Mouse (Mus musculus) neutrophil, adult 83 days (primary cell): Measurements from ENCODE around the gene Fancg. TPM values are rescaled to one million over a fixed set of nuclear protein-coding genes. Genes with fewer than 3 reads are reported as not detected.

Experiments used
- total RNA-seq, 2 experiments: library from RNA; stranded (reverse); gene quantifications; one replicate each; pipeline ENCODE4 v1.2.4; 2023

The Fancg gene
- 10 to 100 TPM; 18.4 to 28.1 TPM for total RNA-seq

DNA sequence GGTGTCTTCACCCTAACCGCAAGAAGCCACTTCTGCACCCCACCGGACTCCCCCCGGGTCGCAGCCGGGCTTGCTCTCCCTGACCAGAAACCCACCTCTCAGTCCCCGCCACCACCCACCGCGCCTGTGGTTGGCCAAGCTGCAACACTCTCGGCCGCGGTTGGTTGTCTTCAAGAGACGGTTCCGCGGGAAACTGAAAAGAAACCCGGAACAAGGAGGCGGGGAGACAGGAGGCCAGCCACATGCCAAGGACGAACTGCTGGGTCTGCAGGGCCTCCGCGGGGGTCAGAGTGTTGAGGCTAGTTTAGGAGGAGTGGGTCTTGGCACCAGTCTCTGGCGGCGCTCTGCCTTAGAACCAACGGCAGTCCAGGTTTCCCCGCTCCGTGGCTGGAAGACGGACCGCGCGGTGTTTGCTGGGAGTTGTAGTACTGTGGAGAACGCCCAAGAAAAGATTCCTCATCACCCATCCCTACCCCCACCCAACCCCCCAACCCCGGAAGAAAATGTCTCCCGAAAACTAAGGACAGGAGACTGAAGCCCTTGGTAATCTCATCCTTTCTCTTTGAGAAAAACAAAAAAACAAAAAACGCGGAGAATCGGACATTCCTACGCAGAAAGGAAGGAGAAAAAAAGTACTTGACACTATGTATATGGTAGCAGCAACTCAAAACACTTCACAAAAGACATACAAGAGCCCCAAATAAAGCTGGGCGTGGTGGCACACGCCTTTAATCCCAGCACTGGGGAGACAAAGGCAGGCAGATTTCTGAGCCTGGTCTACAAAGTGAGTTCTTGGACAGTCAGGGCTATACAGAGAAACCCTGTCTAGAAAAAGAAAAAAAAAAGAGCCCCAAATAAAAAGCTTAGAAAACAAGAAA is at the start of gene Fancg:
Fancg (minus strand) TSS at position 346 of the 878 bp plus-strand sequence.

DNA sequence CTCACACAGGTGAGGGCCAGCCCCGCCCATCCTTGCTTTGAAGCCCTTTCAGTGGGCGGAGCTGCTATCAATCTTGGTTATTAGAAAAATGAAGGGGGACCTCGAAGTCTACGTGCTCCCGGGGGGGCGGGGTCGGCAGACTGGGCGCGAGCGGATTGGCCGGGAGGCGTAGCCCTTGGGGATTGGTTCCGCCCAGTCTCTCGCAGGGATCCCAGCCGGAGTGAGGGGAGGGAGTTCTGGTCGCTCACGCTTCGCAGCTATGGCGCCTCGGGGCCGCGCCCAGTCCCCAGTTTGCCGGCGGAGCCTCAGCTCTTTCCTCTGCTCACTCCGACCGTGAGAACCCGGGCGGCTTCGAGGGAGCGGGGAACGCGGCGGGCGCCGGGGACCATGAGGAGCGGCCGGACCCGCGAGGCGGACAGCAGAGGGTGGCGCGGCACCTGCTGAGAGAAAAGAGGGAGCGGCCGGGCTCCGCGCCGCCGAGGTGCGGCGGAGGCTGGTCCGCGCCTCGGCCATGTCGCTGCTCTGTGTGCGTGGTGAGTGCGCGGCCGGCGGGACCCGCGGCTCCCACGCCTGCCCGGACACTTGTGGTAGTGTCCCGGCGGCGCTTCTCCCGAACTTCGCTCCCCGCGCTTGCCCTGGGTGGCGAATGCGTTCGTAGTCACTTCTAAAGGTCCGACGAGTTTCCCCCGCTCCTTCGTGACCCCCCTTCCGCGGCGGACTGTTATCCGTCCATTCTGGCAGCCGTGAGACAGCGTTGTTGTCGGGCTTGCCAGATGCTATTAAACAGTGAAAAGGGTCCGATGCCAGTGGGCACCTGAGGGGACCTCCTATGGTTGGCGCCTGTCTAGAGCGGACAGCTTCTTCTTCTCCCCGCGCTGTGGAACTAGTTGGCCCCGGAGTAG is 48.7 kb upstream of the Fancg start, which contains the start of gene Unc13b:
Unc13b (plus strand) TSS at position 201 of the 902 bp plus-strand sequence.

DNA sequence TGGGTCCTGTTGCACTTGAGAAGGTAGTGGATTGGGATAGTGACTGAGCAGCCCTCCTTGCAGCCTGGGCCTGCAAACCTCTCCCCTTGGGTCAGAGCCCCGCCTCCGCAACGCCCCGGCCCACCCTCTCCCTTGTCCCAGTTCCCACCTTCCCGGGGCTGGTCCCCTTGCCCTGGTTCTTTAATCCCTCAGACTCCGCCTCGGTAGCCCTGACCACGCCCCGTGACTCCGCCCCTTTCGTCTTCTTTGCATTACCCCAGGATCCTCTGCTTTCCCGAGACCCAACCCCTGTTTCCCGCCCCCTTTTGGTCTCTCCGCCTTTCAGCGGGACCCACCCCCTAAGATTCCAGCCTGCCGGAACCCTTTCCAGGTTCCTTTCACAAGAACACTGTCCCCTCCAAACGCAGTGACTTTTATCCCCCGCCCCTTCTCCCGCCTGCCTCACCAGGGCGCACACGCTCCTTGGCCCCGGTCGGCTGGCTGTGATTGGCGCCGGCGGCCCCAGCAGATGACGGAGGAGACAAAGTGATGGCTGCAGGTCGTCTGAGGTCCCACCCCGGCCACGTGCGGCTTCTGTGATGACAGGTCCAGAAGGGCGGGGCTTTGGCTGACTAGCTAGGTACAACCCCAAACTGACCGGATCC is 35.5 kb upstream of the Fancg start, which contains the start of gene Fam214b:
Fam214b (minus strand) TSS at position 562 of the 644 bp plus-strand sequence.

DNA sequence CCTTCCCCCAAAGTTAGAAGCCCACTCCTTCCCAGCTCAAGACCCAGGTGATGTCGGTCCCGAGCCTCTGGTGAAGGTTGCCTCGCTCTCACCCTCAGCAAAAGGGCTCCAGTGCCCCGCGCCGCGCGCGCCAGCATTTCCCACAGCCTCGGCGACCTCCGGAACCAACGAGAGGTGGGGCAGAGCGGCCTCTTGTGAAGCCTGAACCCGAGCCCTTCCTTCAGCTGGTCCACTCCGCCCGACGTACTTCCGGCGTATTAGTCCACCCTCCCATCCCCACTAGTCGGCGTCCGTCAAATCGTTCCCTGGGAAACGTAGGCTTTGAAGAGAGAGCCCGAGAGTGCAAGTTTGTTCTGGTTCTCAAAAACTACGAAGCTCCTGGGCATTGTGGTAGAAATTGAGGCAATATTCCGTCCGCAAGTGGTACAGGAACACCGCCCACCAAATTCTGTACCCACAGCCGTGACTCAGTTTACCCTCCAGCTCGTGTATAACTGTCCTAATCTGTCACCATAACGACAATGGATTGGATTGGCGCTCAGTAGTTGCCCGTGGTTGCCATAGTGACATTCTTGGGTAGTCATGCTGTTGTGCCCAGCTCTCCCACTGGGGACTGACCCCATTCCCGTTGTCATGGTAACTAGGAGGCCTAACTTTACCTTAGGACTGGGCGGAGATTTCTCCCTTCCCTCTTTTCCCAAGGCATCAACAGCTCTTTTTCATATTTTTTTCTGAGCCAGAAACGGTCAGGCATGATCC is 21.1 kb upstream of the Fancg start, which contains the start of gene Stoml2:
Stoml2 (minus strand) TSS at position 474 of the 759 bp plus-strand sequence.

DNA sequence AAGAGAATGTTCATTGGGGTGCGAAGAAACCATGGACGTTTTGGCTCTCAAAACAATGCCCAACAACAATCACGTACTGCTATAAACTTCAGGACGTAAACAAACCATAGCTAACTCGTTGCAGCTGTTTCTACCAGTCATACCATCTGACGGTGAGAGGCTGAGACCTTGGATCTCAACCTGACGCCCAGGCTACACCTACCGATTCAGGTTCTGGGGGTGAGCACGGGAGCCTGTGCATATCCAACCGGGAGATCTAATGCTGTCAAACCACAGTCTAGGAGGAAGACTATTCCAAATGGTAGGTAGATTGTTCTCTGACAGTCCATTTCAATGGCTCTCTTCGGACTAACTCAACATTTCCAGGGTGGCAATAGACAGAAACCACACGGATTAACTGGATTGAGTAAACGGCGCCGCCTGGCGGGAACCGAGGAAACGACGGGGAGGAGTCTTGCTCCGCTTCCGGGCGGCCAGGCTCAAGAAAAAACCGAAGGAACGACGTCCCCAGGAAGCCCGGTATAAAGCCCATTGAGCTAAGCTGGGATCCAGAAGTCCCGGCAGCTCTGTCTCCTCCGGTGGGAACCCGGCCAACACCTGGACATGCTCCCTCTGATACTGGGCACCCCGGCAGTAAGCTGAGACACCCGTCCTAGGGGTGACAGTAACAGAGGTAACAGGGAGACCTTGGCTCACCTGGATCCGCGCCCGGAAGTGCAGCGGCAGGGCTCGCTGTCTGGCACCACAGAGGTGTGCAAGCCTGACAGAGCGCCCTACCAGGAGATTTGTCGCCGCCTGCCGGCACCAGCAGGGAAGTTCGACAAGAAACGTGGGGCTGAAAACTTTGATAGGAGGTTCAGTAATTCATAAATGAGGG is 15.0 kb upstream of the Fancg start, which contains the start of gene Pigo:
Pigo (minus strand) TSS at position 736 of the 877 bp plus-strand sequence.

DNA sequence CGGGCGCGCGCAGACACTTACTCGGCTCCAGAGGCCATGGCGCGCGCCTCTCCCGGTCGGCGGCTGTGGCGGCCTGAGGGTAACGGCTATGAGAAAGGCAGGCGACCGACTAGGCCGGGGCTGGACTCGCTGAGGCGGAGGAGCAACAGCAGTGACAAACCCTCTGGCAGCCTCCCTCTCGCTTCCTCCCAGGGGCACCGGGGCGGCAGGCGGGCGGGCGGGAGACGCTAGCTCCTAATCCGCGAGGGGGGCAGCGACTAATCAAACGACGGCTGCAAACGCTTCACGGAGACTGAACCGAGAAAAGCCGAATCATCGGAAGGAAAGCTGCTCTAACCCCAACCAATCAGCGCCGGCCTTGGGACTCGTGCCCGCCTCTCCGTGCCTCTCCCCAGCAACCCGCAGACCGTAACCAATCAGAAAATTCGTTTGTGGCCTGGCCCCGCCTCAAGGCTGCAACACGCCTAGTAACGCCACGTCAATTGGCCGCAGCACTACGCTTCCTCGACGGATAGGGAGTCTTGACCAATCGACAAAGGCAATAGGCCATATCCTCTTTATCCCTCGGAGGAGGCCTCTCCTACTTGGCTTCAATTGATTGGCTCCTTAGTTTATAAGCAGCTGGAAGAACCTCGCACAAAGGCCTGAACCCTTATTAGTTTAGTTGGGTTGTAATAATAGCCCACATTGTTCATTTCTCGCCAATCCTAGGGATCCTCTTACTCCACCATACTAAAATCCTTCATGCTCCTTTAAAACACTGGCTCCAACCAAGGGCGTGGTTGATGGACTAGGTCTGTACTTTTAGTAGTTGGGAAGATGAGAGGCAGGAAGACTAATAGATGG is 9.9 kb downstream of the Fancg start, which contains the start of gene Vcp:
Vcp (minus strand) TSS at position 367 of the 846 bp plus-strand sequence.

DNA sequence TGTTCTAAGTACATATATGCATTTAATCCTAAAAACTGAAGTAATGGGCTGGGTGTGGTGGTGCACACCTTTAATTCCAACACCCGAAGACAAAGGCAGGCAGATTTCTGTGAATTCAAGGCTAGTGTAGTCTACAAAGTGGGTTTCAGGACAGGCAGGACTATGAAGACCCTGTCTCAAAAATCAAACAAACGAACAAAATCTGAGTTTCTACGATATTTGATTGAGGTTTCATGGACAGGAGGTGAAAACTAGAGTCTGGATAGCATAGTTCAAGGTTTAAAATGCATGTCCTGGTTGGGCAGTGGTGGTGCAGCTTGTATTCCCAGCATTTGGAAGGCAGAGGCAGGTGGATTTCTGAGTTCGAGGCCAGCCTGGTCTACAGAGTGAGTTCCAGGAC is 41.0 kb downstream of the Fancg start, which contains the start of gene 1700022I11Rik:
1700022I11Rik (plus strand) TSS at position 301 of the 400 bp plus-strand sequence.

Other genes starting within 250 kb of the Fancg start
- not detected for gene Ccl21a, start 236.5 kb downstream of the Fancg start, total RNA-seq
- gene Fam205a1, start 156.6 kb downstream of the Fancg start, total RNA-seq: not detected
- not detected for gene Gm12394, start 153.7 kb downstream of the Fancg start, total RNA-seq
- gene Fam205c, start 136.3 kb downstream of the Fancg start, total RNA-seq: not detected
- not detected for gene Phf24, start 93.8 kb downstream of the Fancg start, total RNA-seq
- 1 to 10 TPM; 4.1 to 5.1 TPM for gene Dnajb5, start 60.7 kb downstream of the Fancg start, total RNA-seq
- not detected for gene 1700022I11Rik, start 40.9 kb downstream of the Fancg start, total RNA-seq
- 100 to 1,000 TPM in 1 of 2 experiments, 10 to 100 TPM in 1; 97.1 to 107 TPM for gene Vcp, start 10.0 kb downstream of the Fancg start, total RNA-seq
- 10 to 100 TPM; 13.7 to 16.0 TPM for gene Pigo, start 15.3 kb upstream of the Fancg start, total RNA-seq
- gene Stoml2, start 21.2 kb upstream of the Fancg start, total RNA-seq: 10 to 100 TPM; 49.0 to 52.8 TPM
- 10 to 100 TPM; 48.7 to 59.6 TPM for gene Fam214b, start 35.7 kb upstream of the Fancg start, total RNA-seq
- gene Unc13b, start 48.4 kb upstream of the Fancg start, total RNA-seq: under 1 TPM; 0.09 to 0.53 TPM